Mouse (Mus musculus) liver, embryonic 14.5 days (tissue): ENCODE data around the gene Sh3bgrl. TPM values are rescaled to one million over a fixed set of nuclear protein-coding genes. Genes with fewer than 3 reads are reported as not detected.
A peak's percentile ranks its signal among the peaks of the same experiment; 100 is the strongest.

Experiments used
- ATAC-seq: fragments of 200-750 bp; cut with Nextera tagmentation; 2 replicates; pipeline ENCODE4 v1.8.0; 2017; ENCODE audit warnings: moderate number of reproducible peaks, mild to moderate bottlenecking, moderate library complexity; ENCODE audit not compliant: insufficient read depth
- DNase-seq, 3 experiments: peaks; one replicate each; pipeline ENCODE4 v3.0.0-alpha.2; 2012 to 2013; ENCODE audit warnings: low read depth in 3 of 3, low spot score in 3 of 3
- H3K27ac ChIP-seq: fragments of 300-500 bp; sonication (generic); 2 replicates; pipeline ENCODE4 v1.5.1; 2014; ENCODE audit warnings: moderate library complexity, mild to moderate bottlenecking, control low read depth, inconsistent platforms
- H3K27me3 ChIP-seq: fragments of 300-500 bp; sonication (generic); 2 replicates; pipeline ENCODE4 v1.6.1; 2014; ENCODE audit warnings: mild to moderate bottlenecking, low read length, moderate library complexity; ENCODE audit not compliant: control insufficient read depth, insufficient read depth
- H3K36me3 ChIP-seq: fragments of 300-500 bp; sonication (generic); replicated peaks from 2 replicates; pipeline ENCODE4 v1.6.1; 2014; ENCODE audit warnings: low read depth; ENCODE audit not compliant: control insufficient read depth, insufficient read depth
- H3K4me1 ChIP-seq, 2 experiments: fragments of 200-500 bp in 1 of 2; fragments of 300-500 bp in 1 of 2; sonication (generic) in 1 of 2; replicated peaks; 2 replicates each; pipeline ENCODE4 v1.6.1; 2012 to 2014; ENCODE audit warnings: antibody characterized with exemption in 1 of 2, inconsistent platforms in 1 of 2, low read length in 1 of 2; ENCODE audit not compliant: control insufficient read depth in 2 of 2, insufficient read depth in 2 of 2
- H3K4me2 ChIP-seq: fragments of 300-500 bp; sonication (generic); 2 replicates; pipeline ENCODE4 v1.6.1; 2014; ENCODE audit warnings: low read depth, mild to moderate bottlenecking, control low read depth, moderate library complexity
- H3K4me3 ChIP-seq, 2 experiments: fragments of 200-500 bp in 1 of 2; fragments of 300-500 bp in 1 of 2; sonication (generic) in 1 of 2; 2 replicates each; pipeline ENCODE4 v1.5.1; 2012 to 2014; ENCODE audit warnings: low read depth in 2 of 2, low read length in 2 of 2, mild to moderate bottlenecking in 2 of 2, control low read depth in 1 of 2, inconsistent platforms in 1 of 2, moderate library complexity in 1 of 2; ENCODE audit not compliant: insufficient read depth in 1 of 2
- H3K9ac ChIP-seq: fragments of 300-500 bp; sonication (generic); replicated peaks from 2 replicates; pipeline ENCODE4 v1.6.1; 2014; ENCODE audit warnings: mild to moderate bottlenecking, control low read depth, moderate library complexity
- H3K9me3 ChIP-seq: fragments of 300-500 bp; sonication (generic); 2 replicates; pipeline ENCODE4 v1.6.1; 2016; ENCODE audit warnings: low read length, mixed read lengths; ENCODE audit not compliant: control insufficient read depth
- CTCF ChIP-seq: IDR thresholded peaks from 2 replicates; pipeline ENCODE4 v1.5.1; 2016; ENCODE audit warnings: antibody characterized with exemption, low read depth, control low read depth
- EP300 ChIP-seq: IDR thresholded peaks from 2 replicates; pipeline ENCODE4 v1.6.1; 2016; ENCODE audit warnings: antibody characterized with exemption, low read depth
- WGBS: fragments of 180-500 bp; shearing (Covaris S2); extraction: QIAGEN DNeasy Blood & Tissue Kit; methylation state at CpG from one replicate; pipeline ENCODE4 v1.1.7; 2014; ENCODE audit not compliant: insufficient replicate concordance; 5-methylcytosine and 5-hydroxymethylcytosine counted together
- polyA plus RNA-seq, 2 experiments: library from polyadenylated mRNA; depleted of rRNA in 1 of 2; stranded (reverse) in 1 of 2; unstranded in 1 of 2; fragments of >200 nt; fragmentation: Nextera tagmentation in 1 of 2; extraction: Ambion mirVana in 1 of 2; gene quantifications; 2 replicates each; pipeline versions ENCODE4 v1.2.1 to v1.2.3; 2012 to 2014

Gene Sh3bgrl
- polyA plus RNA-seq, 2 experiments = 26.0 to 29.9 TPM

GRCm38 (mm10) chrX:109087073-109087472, 8.1 kb upstream of the Sh3bgrl start:
- Histone ChIP-seq H3K4me2 (no peak overlapping the region), H3K4me3 (no peak overlapping the region), H3K27me3 (no peaks in the 10 kb centered on the region), H3K4me1 (no peaks in the 10 kb centered on the region), H3K27ac (no peak overlapping the region), H3K9ac (no peak overlapping the region), H3K9me3 (no peaks in the 10 kb centered on the region), H3K36me3 (no peaks in the 10 kb centered on the region)
- ATAC-seq = no peak
- TF ChIP-seq EP300 = no peak
- no peak for TF ChIP-seq CTCF
- no peak for DNase-seq

- Histone ChIP-seq H3K27me3 (no peaks in the 10 kb centered on the region), H3K4me2 (peak overlapping the region; percentile 67), H3K9me3 (no peaks in the 10 kb centered on the region), H3K36me3 (no peaks in the 10 kb centered on the region), H3K27ac (no peak overlapping the region), H3K9ac (peak overlapping the region; percentile 27; the same call in 1 of the 2 replicates), H3K4me3 (peak overlapping the region; percentile 66 to 99; a peak in 2 of 4 replicates), H3K4me1 (peaks cover 3 to 6% of the 10 kb centered on the region in 2 experiments; a peak in 2 of 4 replicates)
- WGBS = 11% methylated on average over 4 of the region's 4 CpGs
- no peak for DNase-seq
- no peak for ATAC-seq
- TF ChIP-seq CTCF = no peak
- no peak for TF ChIP-seq EP300
These were observed 365 bp upstream of the Sh3bgrl start for GRCm38 (mm10) chrX:109094800-109095199.

- no peaks in the 10 kb centered on the region for H3K27me3 ChIP-seq
- no peak overlapping the region for H3K9ac ChIP-seq
- no peaks in the 10 kb centered on the region for H3K9me3 ChIP-seq
- no peaks in the 10 kb centered on the region for H3K36me3 ChIP-seq
- H3K4me2 ChIP-seq = peak overlapping the region; percentile 54
- H3K4me3 ChIP-seq = no peak overlapping the region
- TF ChIP-seq EP300 (peak; percentile 59), CTCF (no peak)
- ATAC-seq (peak; percentile 47; the same call in 1 of the 2 replicates), DNase-seq (peak in 2 of 3 experiments; percentile 11 to 30)
- WGBS = 50% methylated on average over 1 of the region's 1 CpGs
- peaks cover 3 to 6% of the 10 kb centered on the region in 2 experiments; a peak in 2 of 4 replicates for H3K4me1 ChIP-seq
- H3K27ac ChIP-seq = peak overlapping the region; percentile 48; the same call in 1 of the 2 replicates
These were observed 3.3 kb downstream of the Sh3bgrl start for GRCm38 (mm10) chrX:109098511-109098910.

GRCm38 (mm10) chrX:109100441-109100840, 5.3 kb downstream of the Sh3bgrl start:
- WGBS = 76% methylated on average over 2 of the region's 2 CpGs
- Histone ChIP-seq H3K4me1 (peaks cover 3 to 6% of the 10 kb centered on the region in 2 experiments; a peak in 2 of 4 replicates), H3K27me3 (no peaks in the 10 kb centered on the region), H3K36me3 (no peaks in the 10 kb centered on the region), H3K27ac (no peak overlapping the region), H3K4me2 (no peak overlapping the region), H3K9ac (no peak overlapping the region), H3K4me3 (no peak overlapping the region), H3K9me3 (no peaks in the 10 kb centered on the region)
- no peak for DNase-seq
- no peak for ATAC-seq
- no peak for TF ChIP-seq CTCF
- TF ChIP-seq EP300 = no peak

- peaks cover 0 to under 1% of the 10 kb centered on the region in 2 experiments; a peak in 1 of 4 replicates for H3K4me1 ChIP-seq
- WGBS = 6% methylated on average over 1 of the region's 1 CpGs
- no peak for DNase-seq
- no peaks in the 10 kb centered on the region for H3K36me3 ChIP-seq
- H3K27me3 ChIP-seq = no peaks in the 10 kb centered on the region
- H3K4me3 ChIP-seq = no peak overlapping the region
- no peak for ATAC-seq
- TF ChIP-seq EP300 = no peak
- TF ChIP-seq CTCF = no peak
- H3K27ac ChIP-seq = no peak overlapping the region
- no peaks in the 10 kb centered on the region for H3K9me3 ChIP-seq
- H3K9ac ChIP-seq = no peak overlapping the region
- no peak overlapping the region for H3K4me2 ChIP-seq
These were observed 13.1 kb downstream of the Sh3bgrl start for GRCm38 (mm10) chrX:109108117-109108805.
